Mouse (Mus musculus) frontal cortex, postnatal 10 days (tissue): ENCODE data around the gene Klf13.

Experiments used
- DNase-seq, 2 experiments: peaks; one replicate each; pipeline ENCODE4 v3.0.0; 2022; ENCODE audit warnings: low spot score in 2 of 2, mixed read lengths in 1 of 2

Gene Klf13

DNA sequence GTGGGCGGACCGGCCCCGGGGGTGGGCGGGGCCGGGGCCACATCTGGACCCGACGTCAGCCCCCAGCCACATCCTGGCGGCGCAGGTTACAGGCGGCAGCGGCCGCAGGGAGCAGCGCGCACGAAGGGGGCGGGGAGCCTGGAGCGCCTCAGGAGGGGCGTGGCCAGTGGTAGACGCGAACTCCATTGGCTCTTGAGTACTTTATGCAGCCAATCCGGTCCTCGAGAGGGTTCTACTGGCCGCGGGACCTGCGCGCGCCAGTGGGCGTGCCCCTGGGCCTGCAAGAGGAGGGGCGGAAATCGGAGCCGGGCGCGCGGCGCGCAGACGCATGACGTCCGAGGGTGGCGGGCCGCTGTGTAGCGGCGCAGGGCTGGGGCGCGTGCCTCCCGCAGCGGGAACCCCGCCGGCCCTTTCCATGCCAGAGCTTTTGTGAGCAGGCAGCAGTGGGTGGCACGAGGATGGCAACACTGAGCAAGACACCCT is at the start of gene Klf13:
Gene Klf13 (minus strand): TSS at position 2 of the 483 bp plus-strand sequence.
- peak; percentile 98 to 99 for DNase-seq

DNA sequence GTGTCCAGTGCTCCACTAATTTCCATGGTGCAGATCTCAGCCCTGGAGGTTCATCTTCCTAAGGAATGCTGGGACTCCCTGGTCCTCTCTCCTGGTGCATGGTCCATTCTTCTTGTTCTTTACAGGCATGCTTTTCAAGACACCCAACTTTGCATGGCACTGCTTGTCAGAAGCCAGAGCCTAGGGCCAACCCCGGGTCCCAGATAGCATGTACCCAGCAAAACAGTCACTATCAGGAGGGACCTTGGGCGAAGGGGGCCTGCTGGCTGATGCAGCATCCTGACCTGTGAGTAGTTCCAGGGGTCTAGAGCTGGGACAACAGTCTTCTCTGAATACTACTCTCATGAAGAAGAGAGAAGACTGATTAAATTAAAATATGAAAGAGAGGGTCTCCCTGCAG is 49.7 kb upstream of the Klf13 start:
- DNase-seq = no peak

DNA sequence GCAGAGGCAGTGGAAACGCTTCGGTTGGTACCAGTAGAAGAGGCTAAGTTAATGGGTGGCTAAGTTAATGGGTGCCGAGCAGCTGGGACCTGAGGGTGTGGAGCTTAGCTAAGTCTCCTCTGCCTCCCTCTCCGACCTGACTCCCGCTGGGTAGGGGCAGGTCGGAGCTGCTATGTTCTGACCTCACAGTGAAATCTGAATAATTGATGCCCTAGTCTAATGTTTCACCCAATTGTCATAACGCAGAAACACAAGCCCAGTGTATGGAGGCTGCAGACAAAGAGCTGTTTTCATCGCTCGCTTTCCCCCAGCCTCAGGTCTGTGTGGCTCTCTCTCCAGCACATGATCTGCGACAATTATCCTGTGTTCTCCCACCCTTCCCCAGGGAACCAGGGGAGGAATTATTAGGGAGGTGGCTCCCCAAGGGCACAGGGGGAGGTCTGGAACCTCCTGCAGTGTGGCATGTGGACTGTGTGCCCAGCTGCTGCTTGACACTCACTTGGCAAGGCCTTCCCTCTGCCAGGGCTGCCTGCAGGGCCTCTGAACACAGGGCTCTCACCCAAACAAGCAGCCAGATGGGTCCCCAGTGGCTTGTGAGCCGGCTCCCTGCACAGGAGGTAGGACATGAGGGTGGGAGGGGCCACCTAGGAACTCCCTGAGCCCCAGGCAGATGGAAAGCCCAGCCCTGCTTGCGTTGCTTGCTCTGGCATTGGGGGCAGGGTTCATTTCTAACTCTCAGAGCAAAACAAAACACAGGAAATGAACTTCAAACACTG is 47.9 kb upstream of the Klf13 start:
- peak; percentile 55 to 75 for DNase-seq

DNA sequence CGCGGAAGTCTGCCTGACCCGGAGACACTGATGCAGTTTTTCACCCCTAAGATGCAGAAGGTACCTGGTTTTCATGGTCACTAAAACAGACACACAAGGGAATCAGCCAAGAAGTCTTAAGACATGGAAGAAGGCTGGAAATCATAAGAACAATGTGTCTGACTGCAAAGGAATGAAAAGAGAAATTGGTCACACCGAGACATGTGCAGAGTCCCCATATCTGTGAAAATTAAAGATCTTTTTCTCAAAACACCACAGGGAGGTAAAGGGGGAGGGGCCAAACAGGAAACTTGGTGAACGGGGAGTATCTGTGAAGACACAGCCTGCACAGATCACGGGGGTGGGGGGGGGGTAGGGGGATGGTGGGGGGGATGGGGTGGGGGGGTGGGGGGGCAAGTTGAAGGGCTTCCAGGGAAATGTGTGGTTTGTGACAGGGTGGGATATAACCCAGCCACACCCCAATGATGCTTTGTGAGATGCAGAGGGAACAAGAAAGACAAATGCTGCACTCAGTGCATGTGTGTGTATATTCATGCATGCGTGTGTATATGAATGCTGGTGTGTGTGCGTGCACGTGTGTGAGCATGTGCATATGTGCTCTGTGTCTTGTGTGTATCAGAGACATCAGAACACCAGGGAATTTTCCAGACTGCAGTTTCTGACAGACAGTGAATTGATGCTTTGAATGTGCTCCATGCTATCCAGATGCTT is 47.1 kb upstream of the Klf13 start:
- no peak for DNase-seq

DNA sequence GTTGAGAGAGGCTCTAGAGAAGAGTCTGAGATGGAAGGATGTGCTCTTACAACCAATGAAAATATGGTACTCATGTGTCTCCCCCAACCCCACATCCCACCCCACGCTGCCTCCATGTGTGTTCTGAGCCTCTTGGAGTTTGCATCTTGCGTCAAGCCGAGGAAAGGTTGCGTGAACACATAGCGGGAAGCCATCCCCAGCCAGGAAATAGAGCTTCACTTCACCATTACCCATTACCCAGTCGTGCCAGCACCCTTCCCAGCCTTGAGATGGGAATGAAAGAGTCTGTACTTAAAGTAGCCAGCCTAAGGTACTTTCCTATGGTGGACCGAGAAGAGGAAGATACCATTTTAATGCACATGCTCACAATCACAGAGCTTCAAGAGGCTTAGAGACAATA is 46.6 kb upstream of the Klf13 start:
- no peak for DNase-seq

DNA sequence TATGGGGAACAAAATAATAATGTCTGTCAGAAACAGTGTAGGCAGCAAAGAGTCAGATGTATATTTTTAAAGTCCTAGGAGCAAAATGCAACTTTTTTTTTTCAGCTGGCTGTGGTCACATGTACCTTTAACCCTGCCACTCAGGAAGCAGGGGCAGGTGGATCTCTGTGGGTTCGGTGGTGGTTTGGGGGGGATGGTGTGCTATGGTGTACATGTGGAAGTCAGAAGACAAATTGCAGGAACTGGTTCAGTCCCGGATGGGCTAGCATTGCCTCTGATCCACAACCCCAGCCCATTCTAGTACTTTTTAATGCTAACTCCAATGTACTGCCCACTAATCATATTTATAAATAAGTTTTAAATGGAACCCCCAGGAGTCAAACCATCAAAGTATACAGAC is 45.6 kb upstream of the Klf13 start:
- no peak for DNase-seq

DNA sequence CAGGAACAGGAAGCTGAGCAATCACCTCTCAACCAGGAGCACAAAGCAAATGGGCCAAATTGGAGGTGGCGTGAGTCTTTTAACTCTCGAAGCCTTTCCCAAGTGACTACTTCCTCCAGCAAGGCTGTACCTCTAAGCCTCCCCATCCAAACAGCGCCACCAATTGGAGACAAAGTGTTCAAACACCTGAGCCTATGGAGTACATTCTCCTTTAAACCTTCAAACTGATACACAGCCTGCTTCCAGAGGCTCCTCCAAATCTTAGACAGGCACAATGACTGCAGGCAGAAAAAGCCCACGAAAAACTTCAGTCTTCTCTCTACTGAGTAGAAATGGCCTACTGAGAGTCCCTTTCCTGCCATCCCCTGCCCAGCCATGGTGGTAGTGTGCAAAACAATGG is 38.9 kb upstream of the Klf13 start:
- no peak for DNase-seq

DNA sequence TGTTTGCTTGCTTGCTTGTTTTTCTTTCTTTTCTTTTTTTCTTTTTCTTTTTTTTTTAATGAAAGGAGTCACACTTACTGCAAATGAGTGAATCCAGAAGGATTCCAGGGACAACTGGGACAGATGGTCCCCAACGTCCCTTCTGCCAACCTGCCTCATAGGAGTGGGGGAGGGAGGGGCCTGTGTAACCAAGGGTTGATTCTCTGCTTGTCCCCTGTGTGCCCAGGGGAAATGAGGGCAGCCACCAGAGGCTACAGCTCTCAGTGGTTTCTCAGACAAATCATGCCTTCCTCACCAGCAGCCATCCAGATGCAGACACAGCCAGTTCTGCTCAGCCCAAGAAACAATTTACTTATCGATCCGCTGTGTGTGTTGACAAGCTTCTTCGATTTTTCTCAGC is 32.3 kb upstream of the Klf13 start:
- DNase-seq = no peak

DNA sequence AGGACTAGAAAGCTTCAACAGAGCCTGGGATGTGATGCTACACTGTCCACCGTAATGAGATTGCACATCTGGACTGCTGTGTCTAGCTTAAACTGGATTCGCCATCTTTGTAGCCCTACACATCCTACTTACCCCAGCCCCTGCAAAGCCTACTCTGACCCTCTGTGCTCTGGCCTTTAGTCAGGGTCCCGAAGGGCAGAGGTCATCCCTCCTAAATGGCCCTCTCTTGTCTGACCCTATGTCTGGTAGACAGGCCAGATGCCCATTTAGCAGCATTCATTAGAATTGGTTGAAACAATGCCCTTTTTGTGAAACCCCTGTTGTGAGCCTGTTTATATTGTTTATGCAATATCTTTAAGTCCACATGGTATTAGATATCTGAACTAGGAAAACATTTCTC is 31.2 kb upstream of the Klf13 start:
- no peak for DNase-seq

DNA sequence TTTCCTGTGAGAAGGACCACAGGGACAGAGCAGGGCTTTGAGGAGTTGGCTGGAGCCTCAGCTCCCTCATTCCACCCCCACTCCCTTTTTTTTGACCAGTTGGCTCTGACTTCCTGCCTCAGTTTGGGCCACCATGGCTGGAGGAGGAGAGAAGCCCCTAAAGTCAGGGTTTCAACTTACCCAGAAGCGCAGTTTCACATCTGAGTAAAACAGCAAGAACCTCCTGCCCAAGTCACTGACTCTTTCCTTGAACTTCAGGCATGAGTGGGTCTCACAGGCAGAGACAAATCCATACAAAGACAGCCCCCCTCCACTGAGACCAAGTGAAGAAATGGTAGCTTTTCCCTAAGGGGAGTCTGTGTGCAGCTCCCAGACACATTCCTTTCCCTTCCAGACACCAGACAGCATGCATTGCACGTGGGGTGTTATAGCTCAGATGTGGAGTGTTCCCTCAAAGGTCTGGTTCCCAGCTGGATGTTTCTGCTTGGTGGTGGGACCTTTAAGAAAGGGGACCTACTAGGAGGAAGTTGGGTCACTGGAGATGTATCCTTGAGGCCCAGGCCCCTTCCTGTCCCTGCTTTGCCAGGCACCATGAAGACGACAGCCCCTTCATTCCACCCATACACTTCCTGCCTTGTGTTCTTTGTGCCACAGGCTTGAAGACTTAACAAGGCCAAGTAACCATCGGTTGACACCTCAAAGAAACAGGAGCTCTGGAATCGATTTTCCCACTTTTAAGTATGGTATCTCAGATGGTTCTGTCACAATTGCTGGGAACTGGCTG is 27.1 kb upstream of the Klf13 start:
- DNase-seq = no peak

DNA sequence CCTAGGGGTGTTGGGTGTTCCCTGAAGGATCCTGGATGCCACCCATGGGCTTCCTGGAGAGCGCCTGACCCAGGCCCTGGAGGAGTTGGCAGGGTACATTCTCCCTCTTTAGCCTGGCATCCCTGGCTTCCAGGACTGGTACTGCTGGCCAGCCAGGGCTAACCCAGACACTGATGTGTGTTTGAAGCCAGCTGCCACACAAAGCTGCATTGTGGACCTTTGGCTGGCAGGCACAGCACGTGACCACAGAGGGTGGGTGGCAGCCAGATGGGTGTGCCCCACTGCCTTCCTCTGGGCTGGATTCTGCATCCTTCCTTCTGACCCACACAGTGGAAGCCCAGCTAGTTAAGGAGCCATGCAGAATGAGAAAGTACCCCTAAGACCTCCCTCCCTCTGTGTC is 26.4 kb upstream of the Klf13 start:
- DNase-seq = peak; percentile 75 to 81

DNA sequence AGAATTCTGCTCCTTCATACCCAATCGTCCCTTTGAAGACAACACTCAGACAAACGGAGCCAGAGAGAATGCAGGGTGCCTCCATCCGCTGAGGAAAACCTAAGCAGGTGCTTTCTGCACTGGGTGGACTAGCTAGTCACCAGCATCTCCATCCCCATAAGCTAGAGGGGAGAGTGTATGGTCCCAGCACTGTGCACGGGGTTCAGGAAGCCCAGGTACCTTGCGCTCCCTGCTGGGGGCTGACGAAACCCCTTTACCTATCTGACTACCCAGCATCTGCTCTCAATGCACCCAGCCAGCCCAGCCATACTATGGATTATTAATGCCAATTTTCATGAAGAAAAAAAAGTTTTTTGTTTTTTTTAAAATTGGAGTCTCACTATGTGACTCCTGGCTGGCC is 25.4 kb upstream of the Klf13 start:
- DNase-seq = no peak

DNA sequence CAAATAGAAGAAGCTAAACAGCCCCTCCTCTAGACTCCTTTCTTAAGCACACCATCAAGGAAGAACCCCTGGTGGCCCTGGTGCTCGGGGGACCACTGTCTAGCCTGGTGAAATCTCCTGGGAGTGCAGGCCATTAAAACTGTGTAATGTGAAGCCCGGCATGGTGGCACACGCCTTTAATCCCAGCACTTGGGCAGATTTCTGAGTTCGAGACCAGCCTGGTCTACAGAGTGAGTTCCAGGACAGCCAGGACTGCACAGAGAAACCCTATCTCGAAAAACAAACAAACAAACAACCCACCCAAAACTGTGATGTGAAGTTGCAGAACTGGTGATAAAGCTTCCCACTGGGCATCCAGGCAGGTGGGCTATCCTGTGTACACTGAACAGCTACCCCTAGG is 24.9 kb upstream of the Klf13 start:
- no peak for DNase-seq

DNA sequence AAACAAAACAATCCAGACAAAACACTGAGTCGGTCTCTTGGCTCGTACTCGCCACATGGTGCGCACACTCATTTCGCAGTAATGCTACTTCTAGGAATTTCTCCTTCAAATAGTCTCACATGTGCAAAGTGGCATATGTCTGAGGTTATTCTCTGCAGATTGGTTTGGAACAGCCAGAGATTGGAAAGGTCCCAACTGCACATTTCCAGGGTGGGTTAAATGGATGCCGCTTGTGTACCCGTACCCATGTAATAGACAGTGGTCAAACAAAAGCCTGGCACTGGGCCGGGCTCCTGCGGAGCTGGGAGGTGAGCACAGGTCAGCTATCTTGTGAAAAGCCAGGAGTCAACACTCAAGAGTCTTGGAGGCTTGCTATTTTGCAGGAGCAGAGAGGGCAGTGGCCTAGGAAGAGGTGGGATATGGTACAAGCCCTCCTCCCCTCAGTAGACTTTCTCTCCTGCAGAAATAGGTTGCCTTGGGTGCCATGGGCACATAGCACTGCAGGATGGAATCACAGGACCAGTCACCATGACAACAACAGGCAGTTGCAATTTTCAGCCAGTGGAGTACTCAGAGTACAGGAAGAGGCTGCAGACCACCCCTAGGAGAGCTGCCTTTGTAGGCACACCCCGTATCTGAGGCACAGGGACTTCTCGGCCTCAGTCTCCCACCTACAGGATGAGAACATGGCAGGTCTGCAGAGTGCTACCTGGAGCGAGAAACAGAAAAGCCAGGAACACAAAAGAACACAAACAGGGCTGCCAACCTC is 19.3 kb upstream of the Klf13 start:
- DNase-seq = peak; percentile 41 to 68

DNA sequence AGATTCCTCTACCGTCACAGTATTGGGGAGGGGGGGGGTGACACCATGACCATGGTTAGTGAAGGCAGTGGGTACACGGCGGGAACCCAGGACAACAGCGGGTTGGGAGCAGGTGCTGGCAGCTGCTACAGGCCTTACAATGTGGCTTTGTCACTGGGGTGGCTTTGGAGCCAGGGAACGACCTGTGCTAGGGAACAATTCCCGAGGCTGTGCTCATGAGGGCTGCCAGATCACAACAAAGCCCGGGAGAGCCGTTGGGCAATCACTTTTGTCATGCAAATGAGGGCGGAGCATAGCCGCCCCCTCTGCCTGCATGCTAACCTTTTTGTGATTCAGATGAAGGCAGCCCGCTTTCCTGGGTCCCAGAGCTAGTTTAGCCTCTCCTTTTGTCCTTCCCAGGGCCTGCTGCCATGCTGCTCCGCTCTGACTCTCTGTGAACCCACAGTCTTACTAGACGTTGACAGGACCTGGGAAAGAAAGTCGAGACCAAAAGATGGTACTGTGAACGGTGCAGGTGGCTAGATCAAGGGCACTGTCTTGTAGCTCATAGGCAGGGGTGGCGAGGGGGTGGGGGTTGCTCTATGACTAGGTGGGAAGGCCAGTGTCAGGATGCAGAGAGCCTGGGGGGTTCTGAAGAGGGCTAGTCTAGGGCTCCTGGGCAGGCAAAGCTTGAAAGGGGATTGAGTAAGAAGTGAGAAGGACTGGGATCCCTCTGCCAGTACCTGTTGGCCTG is 18.4 kb upstream of the Klf13 start:
- peak; percentile 51 to 77 for DNase-seq

DNA sequence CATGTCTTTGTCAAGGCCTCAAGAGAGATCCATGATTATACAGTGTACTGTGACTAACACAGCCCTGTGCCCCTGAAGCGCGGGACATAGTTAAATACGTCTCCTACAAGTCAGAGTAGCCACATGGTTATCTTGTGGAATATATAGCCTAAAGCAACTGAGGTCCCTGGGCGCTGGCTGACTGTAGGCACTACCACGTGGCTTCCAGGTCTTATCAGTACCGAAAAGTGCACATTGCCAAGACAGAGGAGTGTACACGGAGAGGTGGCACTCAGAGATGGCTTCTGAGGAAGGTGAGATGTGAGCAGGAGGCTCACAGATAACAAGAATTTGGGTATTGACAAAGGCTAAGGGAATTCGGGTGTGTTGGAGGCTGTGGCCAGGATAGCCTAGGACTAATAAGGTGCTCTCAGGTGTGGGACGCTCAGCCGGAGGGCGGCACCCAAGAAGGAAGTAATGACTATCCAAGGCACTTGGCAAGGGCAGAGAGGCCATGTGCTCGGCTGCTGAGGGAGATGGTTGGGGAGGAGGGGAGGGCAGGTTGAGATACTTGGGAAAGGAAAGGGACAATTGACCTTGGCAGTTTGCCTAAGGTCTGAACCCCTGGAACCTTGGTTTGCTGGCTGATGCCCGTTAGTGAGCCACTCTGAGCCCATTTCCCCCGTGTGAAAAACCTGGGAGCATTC is 17.6 kb upstream of the Klf13 start:
- no peak for DNase-seq

DNA sequence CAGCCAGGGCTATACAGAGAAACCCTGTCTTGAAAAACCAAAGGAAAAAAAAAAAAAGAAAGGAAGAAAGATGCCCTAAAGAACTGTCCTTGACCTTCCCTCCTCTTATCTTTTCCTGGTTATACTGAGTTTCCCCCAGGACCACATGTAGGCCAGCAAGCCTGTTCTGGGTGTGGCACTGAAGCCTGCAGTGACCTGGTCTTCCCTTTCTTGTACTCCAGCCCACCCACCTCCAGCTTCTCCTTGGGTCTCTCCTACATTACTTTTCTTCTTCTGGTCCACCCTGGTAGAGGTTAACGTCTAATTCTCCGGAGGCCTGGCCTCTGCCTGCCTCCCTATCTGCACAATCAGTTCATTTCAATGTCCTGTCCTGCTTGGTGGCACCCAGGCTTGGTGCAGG is 16.7 kb upstream of the Klf13 start:
- DNase-seq = no peak

DNA sequence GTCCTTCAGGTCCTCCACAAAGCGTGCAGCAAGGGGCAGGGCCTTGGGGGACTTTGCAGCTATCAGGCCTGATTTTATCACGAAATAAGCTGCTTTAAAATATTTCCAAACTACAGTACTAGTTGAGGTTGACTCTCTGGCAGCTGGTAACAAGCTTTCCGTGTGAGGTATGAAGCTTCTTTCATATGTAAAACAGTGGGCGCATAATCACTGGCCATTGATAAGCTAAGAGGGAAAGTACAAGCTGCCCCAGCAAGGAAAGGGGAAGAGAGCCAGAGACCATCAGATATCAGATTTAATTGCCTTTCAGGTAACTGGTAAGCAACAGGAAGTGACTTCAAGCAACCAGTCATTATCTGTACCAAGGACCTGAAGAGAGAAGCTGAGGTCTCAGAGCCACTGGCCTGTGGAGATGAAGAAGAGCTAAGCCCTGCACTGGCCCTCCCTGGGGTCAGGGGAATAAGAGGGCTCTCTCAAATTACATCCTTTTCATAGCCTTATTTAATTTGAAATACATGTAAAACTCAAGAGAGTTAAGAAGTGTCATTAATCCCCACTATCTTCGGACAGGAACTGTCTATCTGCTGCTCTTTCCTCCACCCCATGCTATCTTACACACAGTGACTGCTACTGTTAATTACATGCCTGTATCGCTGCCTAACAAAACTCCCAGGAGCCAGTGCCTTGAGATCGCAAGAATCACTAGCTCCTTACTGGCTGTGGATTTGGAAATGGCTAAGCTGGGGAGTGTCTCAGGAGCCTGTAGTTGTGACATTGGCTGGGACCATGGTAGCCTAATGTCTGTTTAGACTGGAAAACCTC is 13.6 kb upstream of the Klf13 start:
- no peak for DNase-seq

DNA sequence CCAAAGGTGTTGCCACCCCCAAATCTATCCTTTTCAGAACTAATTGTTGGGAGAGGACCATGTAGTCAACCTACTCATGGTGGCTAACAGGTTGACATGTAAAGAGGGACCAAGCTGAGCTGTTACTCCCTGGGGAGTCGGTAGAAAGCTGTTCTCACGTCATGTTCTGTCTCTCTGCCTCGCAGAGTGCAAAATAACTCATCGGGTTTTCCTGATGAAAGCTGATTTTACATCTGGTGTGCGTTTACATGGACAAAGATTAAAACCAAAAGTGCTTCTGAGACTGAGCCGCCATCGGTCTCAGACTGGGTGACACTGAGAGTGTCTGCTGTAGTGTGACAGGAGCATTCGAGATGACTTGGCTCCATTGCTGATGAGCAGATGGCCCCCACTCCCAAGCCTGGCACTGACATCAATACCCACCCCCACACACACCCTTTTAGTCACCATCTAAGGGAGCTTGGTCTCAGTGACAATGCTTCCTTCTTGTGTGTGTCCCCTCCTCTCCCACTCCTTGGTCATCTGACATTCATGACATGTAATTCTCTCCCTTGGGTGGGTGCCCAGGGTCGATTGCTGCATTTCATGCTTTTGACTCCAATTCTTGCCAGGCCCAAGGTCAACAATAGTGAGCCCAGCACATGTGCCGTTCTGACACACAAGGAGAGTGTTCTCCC is 12.4 kb upstream of the Klf13 start:
- DNase-seq = peak in 1 of 2 experiments; percentile 61
